Mouse (Mus musculus): Measurements from ENCODE around the gene Slc16a9. TPM values are rescaled to one million over a fixed set of nuclear protein-coding genes. Genes with fewer than 3 reads are reported as not detected.

Gene Slc16a9
- polyA plus RNA-seq, 1 experiment from 2014 or later, result 0.55 TPM

DNA sequence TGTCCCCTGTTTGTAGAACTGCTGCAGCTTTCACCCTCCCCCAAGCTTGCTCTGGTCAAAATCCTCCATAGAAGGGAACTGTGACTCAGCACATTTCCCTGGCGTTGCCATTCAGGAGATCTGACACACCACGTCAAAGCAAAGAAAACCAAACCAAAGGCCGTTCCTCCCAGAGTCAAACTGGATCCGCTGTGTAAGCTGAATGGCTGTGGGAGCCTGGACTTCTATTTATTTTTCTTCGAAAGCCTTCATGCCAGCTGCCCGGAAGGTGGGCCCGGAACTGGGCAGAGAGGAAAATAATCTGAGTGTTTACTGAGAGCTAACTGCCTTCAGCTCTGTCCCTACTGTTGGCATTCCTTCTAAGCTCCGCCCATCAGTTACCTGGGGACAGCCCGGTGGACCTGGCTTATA is 42.9 kb downstream of the Slc16a9 start:
- H3K27ac ChIP-seq (ENCODE audit: low read length), result no peak overlapping the region
- no peak overlapping the region for H3K4me3 ChIP-seq (ENCODE audit: low read depth, low read length)
- H3K27me3 ChIP-seq (ENCODE audit: control insufficient read depth, insufficient read depth, low read depth, low read length), result no peaks in the 10 kb centered on the region
- no peak overlapping the region for H3K9ac ChIP-seq (ENCODE audit: low read depth, low read length)
- no peaks in the 10 kb centered on the region for H3K9me3 ChIP-seq (replicated peaks; ENCODE audit: control insufficient read depth, low read length)
- peak; percentile 63; the same call in 1 of the 2 replicates for ATAC-seq (ENCODE audit: low read depth)
- peaks cover 4% of the 10 kb centered on the region for H3K4me1 ChIP-seq (ENCODE audit: control insufficient read depth, low read depth, low read length)
- peak overlapping the region; percentile 35 for H3K4me2 ChIP-seq (ENCODE audit: low read depth, low read length)
- no peaks in the 10 kb centered on the region for H3K36me3 ChIP-seq (ENCODE audit: control insufficient read depth, insufficient read depth)
- WGBS (ENCODE audit: insufficient replicate concordance), result 13% methylated on average over 9 of the region's 9 CpGs

DNA sequence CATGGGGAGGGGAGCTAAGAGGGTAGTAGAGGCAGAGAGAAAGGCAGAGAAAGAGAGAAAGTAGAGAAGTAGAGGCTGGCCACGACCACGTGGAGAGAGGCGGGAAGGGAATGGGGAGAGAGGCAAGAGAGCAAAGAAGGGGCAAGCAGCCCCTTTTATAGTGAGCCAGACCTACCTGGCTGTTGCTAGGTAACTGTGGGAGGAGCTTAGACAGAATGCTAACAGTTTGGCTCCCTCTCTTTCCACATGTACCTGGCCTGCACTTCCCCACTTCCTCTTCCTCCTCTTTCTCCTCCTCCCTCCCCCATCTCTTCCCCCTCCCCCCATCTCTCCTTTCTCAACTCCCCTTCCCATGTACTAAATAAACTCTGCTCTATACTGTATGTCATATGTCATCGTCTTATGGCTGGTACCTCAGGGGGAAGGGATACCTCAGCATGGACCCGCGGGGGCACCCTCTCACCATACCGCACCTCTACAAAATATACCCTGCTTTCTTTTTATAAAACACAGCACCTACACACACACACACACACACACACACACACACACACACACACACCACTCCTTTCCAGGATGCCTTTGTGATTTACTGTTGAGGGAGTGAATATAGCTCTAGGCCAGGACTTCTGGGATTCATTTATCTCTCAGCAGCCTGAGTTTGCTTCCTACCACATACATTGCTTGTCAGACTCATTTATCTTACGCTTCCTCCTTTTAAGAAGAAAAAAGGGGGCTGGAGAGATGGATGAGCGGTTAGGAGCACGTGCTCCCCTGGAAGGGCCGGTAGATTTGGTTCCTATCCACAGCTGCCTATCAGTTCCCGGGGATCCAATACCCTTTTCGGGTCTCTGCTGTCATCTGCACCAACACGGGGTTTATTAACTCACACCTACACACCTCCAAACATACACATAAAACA is 43.8 kb downstream of the Slc16a9 start:
- Histone ChIP-seq H3K9me3 (replicated peaks; ENCODE audit: control insufficient read depth, low read length) (no peaks in the 10 kb centered on the region), H3K4me2 (ENCODE audit: low read depth, low read length) (no peak overlapping the region), H3K27me3 (ENCODE audit: control insufficient read depth, insufficient read depth, low read depth, low read length) (no peaks in the 10 kb centered on the region), H3K4me3 (ENCODE audit: low read depth, low read length) (no peak overlapping the region), H3K36me3 (ENCODE audit: control insufficient read depth, insufficient read depth) (no peaks in the 10 kb centered on the region), H3K9ac (ENCODE audit: low read depth, low read length) (no peak overlapping the region), H3K4me1 (ENCODE audit: control insufficient read depth, low read depth, low read length) (peaks cover 4% of the 10 kb centered on the region), H3K27ac (ENCODE audit: low read length) (no peak overlapping the region)
- WGBS (ENCODE audit: insufficient replicate concordance), result 30% methylated on average over 14 of the region's 14 CpGs
- ATAC-seq (ENCODE audit: low read depth), result no peak

DNA sequence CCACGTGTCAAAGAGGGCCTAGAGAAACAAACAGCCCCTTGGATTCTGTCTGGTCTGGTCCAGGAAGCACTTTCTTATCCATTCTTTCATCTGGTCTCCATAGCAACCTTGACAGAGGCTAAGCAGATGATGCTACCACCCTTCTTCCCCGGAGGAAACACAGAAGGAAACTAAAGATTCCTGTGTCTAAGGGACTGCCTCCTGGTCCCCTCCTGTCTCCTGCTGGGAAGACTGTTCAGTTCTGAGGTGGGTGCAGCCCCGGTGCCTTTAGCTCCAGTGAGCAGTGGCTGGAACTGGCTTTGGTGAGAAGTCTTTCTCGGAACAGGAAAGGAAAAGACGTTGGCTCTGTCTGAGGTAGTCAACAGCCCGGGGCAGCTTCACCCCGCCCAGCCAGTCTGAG is 47.1 kb downstream of the Slc16a9 start:
- ATAC-seq (ENCODE audit: low read depth), result no peak
- Histone ChIP-seq H3K9ac (ENCODE audit: low read depth, low read length) (no peak overlapping the region), H3K4me2 (ENCODE audit: low read depth, low read length) (no peak overlapping the region), H3K4me3 (ENCODE audit: low read depth, low read length) (no peak overlapping the region), H3K4me1 (ENCODE audit: control insufficient read depth, low read depth, low read length) (peaks cover 4% of the 10 kb centered on the region), H3K36me3 (ENCODE audit: control insufficient read depth, insufficient read depth) (no peaks in the 10 kb centered on the region), H3K27ac (ENCODE audit: low read length) (no peak overlapping the region), H3K27me3 (ENCODE audit: control insufficient read depth, insufficient read depth, low read depth, low read length) (no peaks in the 10 kb centered on the region), H3K9me3 (replicated peaks; ENCODE audit: control insufficient read depth, low read length) (no peaks in the 10 kb centered on the region)
- 17% methylated on average over 7 of the region's 7 CpGs for whole genome bisulfite sequencing (ENCODE audit: insufficient replicate concordance)

DNA sequence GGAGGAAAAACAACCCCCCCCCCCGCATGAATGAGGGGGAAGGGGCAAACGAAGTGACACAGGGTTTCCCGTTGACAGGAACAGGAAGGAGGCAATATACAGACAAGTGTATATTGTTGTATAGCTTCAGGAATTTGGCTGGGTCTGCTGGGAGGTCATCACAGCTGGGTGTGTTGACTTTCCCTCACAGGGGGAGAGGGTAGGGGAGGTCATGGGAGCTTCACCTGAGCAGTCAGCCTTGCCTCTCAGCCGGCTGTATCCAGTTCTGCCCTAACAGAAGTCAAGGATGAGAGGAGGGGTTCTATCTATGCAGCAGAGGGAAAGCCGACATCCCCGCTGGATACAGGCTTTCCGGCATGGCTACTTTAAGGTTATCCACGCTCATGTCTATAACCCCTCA is 49.2 kb downstream of the Slc16a9 start:
- H3K4me3 ChIP-seq (ENCODE audit: low read depth, low read length), result no peak overlapping the region
- 47% methylated on average over 8 of the region's 8 CpGs for WGBS (ENCODE audit: insufficient replicate concordance)
- no peaks in the 10 kb centered on the region for H3K9me3 ChIP-seq (replicated peaks; ENCODE audit: control insufficient read depth, low read length)
- no peaks in the 10 kb centered on the region; the same call in 1 of the 2 replicates for H3K4me1 ChIP-seq (ENCODE audit: control insufficient read depth, low read depth, low read length)
- H3K36me3 ChIP-seq (ENCODE audit: control insufficient read depth, insufficient read depth), result no peaks in the 10 kb centered on the region
- ATAC-seq (ENCODE audit: low read depth), result no peak
- H3K27me3 ChIP-seq (ENCODE audit: control insufficient read depth, insufficient read depth, low read depth, low read length), result no peaks in the 10 kb centered on the region
- no peak overlapping the region for H3K27ac ChIP-seq (ENCODE audit: low read length)
- H3K9ac ChIP-seq (ENCODE audit: low read depth, low read length), result no peak overlapping the region
- no peak overlapping the region for H3K4me2 ChIP-seq (ENCODE audit: low read depth, low read length)

DNA sequence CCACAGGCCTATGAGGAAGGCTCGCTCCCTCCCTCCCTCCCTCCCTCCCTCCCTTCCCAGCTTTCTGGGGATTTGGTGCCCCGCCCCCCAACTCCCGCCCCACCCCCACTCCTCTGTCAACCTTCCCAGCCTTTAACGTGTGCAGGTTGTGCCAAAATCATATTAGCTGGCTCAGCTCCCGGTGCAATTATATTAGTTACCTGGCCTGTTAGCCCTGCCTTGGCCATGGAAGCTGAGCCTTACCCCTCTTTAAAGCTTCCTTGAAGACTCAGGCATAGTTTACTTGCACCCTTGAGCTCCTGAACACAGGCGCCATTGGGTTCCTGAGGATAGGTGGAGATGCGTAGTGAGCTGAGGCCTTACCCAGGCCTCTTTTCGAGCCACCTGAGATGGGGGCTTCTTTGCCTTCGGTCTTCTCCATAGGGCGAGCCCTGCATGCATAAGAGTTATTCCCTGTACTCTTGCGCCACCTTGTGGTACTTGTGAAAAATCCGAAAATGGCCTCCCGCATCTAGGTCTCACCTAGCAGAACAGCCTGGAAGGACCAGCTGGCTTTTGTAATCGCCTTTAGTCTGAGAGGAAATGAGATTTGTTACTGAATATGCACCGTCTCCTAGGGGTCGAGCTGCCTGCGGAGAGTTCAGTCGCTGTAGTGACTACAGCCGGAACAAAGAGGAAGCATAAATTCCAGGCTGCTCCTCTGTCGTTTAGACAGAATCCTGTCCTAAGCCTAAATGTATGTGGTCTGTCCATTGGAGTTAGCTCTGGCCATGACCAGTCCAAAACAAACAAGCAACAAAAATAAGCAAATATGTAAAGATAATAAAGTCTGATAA is 51.8 kb downstream of the Slc16a9 start:
- no peaks in the 10 kb centered on the region for H3K9me3 ChIP-seq (replicated peaks; ENCODE audit: control insufficient read depth, low read length)
- WGBS (ENCODE audit: insufficient replicate concordance), result 6% methylated on average over 19 of the region's 20 CpGs
- ATAC-seq (ENCODE audit: low read depth), result peak; percentile 67; the same call in 1 of the 2 replicates
- no peaks in the 10 kb centered on the region for H3K36me3 ChIP-seq (ENCODE audit: control insufficient read depth, insufficient read depth)
- H3K9ac ChIP-seq (ENCODE audit: low read depth, low read length), result no peak overlapping the region
- H3K4me2 ChIP-seq (ENCODE audit: low read depth, low read length), result peak overlapping the region; percentile 39
- H3K4me3 ChIP-seq (ENCODE audit: low read depth, low read length), result no peak overlapping the region
- no peak overlapping the region for H3K27ac ChIP-seq (ENCODE audit: low read length)
- no peaks in the 10 kb centered on the region; the same call in 1 of the 2 replicates for H3K4me1 ChIP-seq (ENCODE audit: control insufficient read depth, low read depth, low read length)
- no peaks in the 10 kb centered on the region for H3K27me3 ChIP-seq (ENCODE audit: control insufficient read depth, insufficient read depth, low read depth, low read length)

DNA sequence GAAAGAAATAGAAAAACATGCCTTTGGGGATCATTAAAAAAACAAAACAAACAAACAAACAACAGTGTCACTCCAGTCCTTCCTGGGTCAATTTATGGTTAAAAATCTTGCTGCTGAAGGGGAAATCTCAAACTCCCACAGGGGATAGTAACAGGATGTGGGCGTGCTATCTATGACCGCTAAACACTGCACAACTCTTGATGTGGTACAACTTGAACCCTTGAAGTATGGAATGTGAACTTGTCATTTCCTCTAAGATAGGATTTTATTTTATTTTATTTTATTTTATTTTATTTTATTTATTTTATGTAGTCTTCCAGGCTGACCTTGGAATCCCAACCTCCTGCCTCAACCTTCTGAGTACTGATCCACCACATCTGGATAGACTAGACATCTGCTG is 54.2 kb downstream of the Slc16a9 start:
- no peak overlapping the region for H3K27ac ChIP-seq (ENCODE audit: low read length)
- H3K4me1 ChIP-seq (ENCODE audit: control insufficient read depth, low read depth, low read length), result no peaks in the 10 kb centered on the region; the same call in 1 of the 2 replicates
- H3K4me2 ChIP-seq (ENCODE audit: low read depth, low read length), result no peak overlapping the region
- H3K9me3 ChIP-seq (replicated peaks; ENCODE audit: control insufficient read depth, low read length), result no peaks in the 10 kb centered on the region
- H3K9ac ChIP-seq (ENCODE audit: low read depth, low read length), result no peak overlapping the region
- H3K4me3 ChIP-seq (ENCODE audit: low read depth, low read length), result no peak overlapping the region
- no peaks in the 10 kb centered on the region for H3K36me3 ChIP-seq (ENCODE audit: control insufficient read depth, insufficient read depth)
- H3K27me3 ChIP-seq (ENCODE audit: control insufficient read depth, insufficient read depth, low read depth, low read length), result no peaks in the 10 kb centered on the region
- no peak for ATAC-seq (ENCODE audit: low read depth)
- 13% methylated on average over 2 of the region's 2 CpGs for WGBS (ENCODE audit: insufficient replicate concordance)

DNA sequence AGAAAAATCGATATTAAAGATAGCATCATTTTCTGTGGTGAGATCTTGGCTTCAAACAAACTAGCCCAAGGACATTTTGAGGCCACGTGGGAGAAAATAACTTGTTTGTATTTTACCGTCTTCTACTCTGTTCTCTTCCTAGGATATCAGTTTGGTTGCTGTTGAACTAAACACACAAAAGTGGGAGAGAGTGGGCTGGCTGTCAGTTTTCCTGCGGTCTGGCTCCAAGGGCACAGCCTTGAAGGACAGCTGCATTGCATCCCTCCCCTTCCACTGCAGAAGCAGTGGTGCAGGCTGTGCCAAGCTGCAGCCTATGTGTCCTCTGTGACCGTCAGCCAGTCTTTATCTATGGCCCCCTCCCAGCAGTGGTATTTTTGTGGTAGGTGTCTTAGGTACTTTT is 54.8 kb downstream of the Slc16a9 start:
- Histone ChIP-seq H3K4me3 (ENCODE audit: low read depth, low read length) (no peak overlapping the region), H3K36me3 (ENCODE audit: control insufficient read depth, insufficient read depth) (no peaks in the 10 kb centered on the region), H3K27me3 (ENCODE audit: control insufficient read depth, insufficient read depth, low read depth, low read length) (no peaks in the 10 kb centered on the region), H3K9ac (ENCODE audit: low read depth, low read length) (no peak overlapping the region), H3K4me2 (ENCODE audit: low read depth, low read length) (no peak overlapping the region), H3K9me3 (replicated peaks; ENCODE audit: control insufficient read depth, low read length) (no peaks in the 10 kb centered on the region), H3K4me1 (ENCODE audit: control insufficient read depth, low read depth, low read length) (no peaks in the 10 kb centered on the region; the same call in 1 of the 2 replicates), H3K27ac (ENCODE audit: low read length) (no peak overlapping the region)
- WGBS (ENCODE audit: insufficient replicate concordance), result 39% methylated on average over 5 of the region's 5 CpGs
- ATAC-seq (ENCODE audit: low read depth), result no peak

DNA sequence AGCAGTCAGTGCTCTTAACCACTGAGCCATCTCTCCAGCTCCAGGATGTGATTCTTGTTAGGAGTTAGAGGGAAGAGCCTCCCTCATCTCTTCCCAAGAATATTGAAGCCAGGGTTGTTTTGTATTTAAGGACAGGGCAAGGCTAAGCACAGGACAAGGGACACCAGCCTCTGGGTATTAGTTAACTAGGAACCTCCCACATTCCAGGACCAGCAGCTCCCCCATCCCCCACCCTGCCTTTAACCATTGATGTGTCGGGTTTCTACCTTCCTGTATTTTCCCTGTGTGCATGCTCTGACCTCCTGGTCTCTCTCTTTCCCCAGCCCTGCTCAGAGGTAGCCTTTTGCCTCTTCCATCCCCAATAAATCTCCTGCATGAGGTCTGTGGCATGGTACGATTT is 56.3 kb downstream of the Slc16a9 start:
- no peaks in the 10 kb centered on the region for H3K27me3 ChIP-seq (ENCODE audit: control insufficient read depth, insufficient read depth, low read depth, low read length)
- 47% methylated on average over 2 of the region's 2 CpGs for WGBS (ENCODE audit: insufficient replicate concordance)
- no peaks in the 10 kb centered on the region for H3K36me3 ChIP-seq (ENCODE audit: control insufficient read depth, insufficient read depth)
- H3K4me1 ChIP-seq (ENCODE audit: control insufficient read depth, low read depth, low read length), result no peaks in the 10 kb centered on the region; the same call in 1 of the 2 replicates
- H3K27ac ChIP-seq (ENCODE audit: low read length), result no peak overlapping the region
- no peak overlapping the region for H3K4me3 ChIP-seq (ENCODE audit: low read depth, low read length)
- no peak overlapping the region for H3K4me2 ChIP-seq (ENCODE audit: low read depth, low read length)
- H3K9me3 ChIP-seq (replicated peaks; ENCODE audit: control insufficient read depth, low read length), result no peaks in the 10 kb centered on the region
- ATAC-seq (ENCODE audit: low read depth), result peak; percentile 58; the same call in 1 of the 2 replicates
- H3K9ac ChIP-seq (ENCODE audit: low read depth, low read length), result no peak overlapping the region

All from liver, embryonic 16.5 days (tissue).